Mouse (Mus musculus) spleen, postnatal 36 days (tissue): Measurements from ENCODE around the gene Fhl3.
"Not testable (repeated sequence)": the region's sequence is repeated elsewhere in the genome, so short reads cannot be mapped to it uniquely, and the experiment has no call there.

Experiments used
- DNase-seq, 2 experiments: peaks; one replicate each; pipeline ENCODE4 v3.0.0; 2022; ENCODE audit warnings: low spot score in 2 of 2, mixed read lengths in 1 of 2

Fhl3 gene

DNA sequence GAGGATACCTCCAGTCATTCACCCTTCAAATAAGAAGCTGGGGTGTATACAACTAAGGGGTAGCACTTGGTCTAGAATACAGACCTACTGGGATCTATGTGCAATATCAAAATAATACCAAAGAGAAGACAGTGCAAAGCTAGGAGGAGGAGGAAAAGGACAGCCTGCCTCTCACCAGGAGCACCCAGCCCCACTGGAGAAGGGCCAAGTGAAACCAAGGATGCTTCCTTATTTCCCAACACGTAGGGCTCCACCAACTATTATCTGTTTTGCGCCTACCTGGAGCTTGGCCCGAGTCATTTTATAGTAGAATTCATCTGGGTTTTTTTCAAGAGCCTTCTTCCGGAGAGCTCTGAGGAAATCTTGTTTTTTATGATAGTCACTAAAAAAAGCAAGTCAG is 17.0 kb upstream of the Fhl3 start:
- DNase-seq = no peak

DNA sequence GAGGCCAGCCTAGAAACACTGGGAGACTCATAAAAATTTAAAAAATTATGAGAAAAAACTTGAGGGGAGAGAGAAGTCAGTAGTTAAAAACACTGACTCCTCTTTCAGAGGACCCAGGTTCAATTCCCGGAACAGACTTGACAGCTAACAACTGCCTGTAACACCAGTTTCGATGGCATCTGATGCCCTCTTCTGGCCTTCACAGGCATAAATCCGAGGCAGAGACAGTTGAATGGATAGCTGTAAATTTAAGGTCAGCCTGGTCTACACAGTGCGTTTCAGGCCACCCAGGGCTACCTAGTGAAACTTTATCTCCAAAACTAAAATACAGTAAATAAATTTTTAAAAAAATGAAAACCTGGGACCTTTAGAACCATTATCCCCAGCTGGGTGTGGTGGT is 15.5 kb upstream of the Fhl3 start:
- no peak for DNase-seq

DNA sequence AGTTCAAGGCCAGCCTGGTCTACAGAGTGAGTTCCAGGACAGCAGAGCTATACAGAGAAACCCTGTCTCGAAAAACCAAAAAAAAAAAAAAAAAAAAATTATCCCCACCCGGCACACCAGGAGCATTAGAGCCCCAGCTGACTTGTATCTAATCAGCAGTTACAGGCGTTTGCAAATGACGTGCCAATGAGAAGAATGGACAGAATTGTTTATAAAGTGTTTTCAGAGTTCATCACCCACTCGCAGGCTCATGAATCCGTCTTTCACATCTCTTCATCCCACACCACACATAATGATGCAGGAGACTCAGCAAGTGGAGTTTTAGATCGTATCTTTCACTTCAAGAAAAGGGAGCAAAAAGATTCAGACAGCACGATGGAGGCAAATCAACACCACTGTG is 15.0 kb upstream of the Fhl3 start:
- no peak for DNase-seq

DNA sequence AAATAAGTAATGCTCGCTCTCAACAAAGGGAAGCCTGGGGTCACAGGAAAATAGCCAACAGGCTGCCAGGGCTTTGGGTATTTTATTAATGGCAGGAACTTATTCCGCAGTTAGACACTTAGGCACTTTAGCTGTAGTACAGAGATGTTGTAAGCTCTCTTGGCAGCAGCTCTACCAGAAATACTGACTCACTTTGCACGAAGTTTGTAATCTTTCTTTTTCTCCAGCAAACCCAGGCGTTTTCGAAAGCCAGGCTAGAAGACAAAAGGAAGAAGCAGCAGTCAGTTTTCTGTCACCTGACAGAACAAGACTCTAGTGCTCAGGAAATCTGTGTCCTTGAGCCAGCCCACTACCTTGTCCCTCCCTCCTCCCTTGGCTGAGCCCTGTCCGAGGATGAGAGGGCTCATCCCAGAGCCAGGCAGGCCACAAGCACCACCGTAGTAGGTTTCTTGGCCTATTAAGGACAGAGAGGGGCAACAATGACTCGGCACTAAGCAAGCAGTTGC is 14.6 kb upstream of the Fhl3 start:
- no peak for DNase-seq

DNA sequence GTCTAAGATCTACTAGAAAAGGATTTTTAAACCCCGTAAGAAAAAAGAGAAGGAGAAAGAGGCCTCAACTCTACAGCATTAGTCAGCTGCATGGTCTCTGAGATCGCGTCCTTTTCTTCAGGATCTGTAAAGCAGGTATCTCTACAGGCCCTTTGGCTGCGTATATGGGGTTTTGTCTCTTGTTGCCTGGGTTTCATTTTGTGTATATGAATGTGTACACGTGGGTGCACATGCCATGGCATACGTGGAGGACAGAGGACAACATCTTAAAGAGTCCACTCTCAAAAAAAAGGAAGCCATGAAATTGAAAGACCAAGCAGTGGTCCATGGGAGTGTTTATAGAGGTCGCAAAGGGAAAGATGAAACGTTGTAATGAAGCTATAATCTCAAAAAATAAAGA is 9.0 kb upstream of the Fhl3 start:
- no peak for DNase-seq

DNA sequence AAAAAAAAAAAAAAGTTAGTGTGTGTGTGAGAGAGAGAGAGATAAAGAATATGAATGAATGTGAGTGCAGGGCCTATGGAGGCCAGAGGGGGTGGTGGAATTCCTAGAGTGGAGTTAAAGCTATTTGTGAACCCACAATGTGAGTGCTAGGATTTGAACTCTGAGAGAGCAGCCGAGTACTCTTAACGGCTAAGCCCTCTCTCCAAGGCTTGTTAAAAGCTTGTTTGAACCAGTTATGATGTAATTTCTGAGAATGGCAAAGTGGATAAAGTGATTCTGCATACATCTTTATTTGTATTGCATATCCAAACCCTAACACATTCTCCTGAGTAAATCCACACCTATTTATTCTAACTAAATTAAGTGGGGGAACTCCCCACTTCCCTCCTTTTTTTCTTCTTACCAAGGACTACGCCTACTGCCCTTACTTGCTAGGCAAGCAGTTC is 8.1 kb upstream of the Fhl3 start:
- DNase-seq = no peak

DNA sequence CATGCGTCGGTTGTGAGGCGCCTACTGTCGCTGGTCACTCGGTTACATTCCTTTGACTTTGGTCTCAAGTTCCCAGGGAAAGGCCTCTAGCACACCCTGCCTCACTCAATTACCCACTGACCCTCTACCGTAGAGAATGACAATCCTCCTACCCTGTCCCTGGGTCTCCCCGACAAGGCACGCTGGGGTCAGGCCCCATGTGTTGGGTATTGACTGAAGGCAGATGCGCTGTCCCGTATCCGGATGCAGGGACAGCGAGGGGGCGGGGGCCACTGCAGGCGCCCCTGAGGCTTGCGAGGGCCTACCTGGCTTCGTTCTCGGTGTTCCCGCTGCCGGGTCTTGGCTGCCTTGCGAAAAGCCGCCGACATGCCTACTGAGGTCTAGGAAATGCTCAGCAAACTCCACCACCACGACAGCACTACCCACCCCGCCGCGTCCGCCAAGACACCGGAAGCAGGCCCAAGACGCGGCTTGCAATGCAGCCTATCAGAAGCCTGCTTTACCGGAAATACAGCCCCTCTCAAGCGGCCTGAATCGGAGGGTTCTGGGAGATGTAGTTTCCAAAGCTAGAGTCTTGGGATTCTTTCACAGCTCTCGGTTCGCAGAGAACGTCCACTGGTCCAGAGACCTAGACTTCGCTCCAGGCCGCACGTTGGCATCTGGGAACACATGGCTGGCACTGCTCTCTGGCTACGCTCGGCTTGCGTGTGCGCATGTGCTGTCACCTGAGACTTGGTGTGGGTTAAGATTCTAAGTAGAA is 7.2 kb upstream of the Fhl3 start, which contains the start of gene Utp11:
Gene Utp11 (minus strand): TSS at position 466 of the 760 bp plus-strand sequence.
- DNase-seq = peak; percentile 86 to 88

DNA sequence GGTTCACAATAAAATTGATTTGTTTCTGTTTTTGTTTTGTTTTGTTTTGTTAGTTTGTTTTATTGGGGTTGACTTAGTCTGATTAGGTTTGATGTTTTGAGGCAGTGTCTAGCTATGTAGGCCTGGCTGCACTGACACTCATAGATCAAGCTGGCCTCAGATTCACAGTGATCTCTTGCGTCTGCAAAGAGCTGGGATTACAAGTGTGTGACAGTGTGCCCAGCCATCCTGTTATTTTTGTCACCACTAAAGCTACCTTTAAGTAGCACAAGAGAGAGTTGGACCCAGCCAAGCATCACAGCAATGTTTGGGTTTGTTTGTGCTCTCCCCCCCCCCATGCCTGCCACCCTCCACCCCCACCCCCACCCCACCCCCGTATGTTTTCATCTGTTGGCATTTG is 5.9 kb upstream of the Fhl3 start:
- no peak for DNase-seq

DNA sequence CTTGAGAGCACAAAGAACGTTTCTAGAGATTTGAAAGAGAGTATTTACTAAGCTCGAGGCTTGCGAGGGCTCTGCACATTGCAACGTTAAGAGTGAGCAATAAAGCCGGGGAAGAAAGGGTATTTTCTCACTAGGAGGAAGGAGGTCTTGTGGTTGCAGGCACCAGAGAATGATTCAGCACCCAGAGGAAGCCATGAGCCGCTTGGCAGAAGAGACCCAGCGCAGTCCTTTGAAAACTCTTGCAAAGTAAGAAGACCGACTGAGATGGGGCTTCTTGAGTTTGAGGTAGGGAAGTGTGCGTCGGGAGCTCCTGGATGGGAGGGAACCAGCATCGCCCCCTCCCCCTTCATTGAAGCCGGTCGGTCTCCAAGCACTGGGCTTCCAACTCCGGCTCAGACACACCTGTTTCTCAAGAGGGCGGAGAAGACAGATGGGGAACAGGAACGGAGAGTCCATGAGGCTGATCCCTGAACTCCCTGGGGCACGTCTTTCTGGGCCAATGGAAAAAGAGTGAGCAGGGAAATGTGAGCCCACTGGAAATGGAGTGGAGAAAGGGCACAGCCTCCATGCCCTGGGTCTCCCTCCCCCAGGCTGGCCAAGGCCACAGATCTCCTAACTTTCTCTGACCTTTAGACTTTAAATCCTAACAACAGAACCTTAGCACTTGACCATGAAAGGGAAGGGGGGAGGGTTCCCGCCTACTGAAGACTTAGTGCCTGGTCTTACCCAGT is 4.5 kb upstream of the Fhl3 start:
- DNase-seq = no peak

DNA sequence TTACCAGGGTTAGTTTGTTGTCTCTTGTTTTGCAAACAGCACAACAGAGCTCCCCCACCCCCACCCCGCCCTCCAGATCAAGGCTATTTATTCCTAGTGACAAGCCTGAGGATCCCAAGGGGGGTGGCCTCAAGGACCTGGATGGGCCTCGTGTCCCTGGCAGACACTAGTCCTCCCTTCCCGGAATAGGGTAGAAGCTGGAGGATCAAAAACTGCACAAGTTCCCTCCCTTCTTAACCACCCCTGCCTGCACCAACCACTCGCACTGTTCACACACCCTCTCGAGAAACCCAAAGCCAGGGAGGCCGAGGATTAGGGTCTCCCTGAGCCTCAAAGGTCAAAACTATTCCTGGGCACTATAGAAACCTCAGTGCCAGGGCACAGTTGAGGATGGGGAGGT is 710 bp upstream of the Fhl3 start:
- DNase-seq = no peak

DNA sequence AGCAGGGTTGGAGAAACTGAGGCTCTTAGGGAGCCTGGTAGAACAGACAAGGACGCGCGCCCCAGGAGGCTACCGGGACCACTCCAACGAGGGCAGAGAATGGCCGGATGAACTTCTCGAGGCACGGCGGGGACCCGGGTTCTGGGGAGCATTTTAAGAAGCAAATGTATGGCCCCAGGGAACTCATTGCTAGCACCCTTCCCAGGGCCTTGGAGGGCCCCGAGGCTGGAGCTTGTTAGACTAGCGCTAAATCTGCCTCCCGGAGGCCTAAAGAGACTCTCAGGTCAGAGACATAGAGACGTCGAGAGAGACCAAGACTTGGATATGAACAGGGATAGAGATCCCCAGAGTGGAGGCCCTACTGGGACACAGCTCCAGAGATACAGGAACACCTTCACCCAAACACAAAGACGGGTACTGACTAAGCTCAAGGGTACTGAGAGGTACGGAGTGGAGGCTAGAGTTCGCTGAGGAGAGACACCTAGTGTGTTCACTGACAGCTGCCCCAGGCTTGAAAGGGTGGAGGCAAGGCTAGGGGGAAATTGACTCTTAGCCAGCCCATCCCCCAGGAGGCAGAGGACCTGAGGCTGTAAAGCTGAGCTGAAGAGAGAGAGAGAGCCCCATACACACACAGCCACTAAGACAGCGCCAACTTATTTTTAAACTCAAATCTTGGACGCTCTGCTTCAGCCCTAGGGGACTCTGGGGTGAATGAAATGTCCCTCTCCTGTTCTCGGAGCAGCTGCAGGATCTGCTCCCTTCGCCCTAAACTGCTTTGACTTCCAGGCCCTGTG is 748 bp downstream of the Fhl3 start:
- peak; percentile 51 for DNase-seq

DNA sequence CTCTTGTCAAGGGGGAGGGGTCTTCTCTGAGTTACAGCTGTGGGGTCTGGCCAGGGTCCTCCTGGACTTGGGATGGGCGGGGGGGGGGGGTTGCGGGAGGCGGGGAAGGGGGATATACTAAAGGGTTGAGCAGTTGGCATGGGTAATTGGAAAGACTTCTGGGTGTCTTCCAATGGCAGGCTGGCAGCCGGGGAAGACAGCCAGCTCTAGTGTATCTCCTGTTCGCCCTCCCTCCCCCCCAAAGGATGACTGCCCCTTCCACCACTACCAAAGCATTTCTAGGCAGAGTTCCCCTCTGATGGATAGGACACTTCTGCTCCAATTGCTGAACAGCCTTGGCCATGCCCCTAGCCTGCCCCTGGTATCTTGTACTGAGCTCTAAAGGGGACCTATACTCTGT is 1.4 kb downstream of the Fhl3 start:
- no peak for DNase-seq

DNA sequence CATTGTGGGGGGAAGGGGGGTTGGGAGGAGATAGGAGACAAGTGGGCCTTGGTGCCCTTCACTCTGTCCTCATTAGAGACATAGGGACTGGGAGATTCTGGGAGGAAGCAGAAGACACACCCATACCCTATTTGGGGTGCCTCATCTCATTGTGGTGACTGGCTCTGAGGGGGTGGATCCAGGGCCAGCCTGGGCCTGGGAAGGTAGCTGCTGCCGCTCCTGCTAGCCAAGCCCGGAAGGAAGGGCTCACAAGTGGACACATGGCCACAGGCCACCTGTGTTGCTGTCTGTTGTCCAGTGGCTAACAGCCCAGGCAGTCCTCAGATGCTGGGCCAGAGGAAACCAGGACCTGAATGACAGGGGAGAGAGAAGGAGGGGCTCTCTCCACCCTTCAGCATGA is 2.9 kb downstream of the Fhl3 start:
- DNase-seq = no peak

DNA sequence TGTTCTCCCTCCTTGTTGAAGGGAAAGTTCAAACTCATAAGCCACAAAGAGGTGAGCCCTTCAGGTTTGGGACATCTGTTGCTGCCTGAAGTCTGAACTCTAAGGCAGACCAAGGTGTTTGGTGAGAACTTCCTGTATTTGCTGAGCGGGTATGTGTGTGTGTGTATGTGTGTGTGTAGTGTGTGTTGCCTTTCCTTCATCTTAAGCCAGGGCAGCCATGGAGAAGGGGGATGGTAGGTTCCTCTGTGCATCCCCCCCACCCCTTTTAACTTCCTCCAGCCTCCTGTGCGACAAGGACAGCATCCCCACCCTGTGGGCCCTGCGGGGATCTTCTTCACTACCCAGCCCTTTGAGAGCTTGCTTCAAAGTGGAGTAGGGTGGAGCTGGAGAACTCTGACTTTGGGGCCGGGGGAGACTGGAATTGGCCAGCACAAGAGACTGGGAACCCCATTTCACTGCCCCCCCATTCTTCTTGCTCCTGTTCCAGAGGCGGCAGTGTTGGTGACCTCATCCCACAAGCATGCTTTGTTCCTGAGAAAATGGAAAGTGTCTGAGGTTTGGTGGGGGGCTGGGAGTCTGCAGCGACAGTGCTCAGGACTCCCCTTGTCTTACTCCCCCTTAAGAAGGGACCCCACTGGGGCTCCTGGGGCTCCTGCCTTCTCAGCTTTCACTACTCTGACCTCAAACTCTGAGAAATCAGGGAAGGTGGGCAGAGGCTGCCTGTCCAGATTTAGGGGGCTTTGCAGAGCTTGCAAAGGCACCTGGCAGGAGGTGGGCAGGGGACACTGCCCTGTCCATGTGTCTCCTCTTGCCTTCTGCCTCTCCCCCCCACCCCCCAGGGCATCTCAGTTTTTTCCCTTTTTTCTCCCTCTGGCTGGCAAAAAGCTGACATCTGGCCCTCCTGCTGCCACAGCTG is 3.6 kb downstream of the Fhl3 start:
- peak; percentile 50 to 55 for DNase-seq

DNA sequence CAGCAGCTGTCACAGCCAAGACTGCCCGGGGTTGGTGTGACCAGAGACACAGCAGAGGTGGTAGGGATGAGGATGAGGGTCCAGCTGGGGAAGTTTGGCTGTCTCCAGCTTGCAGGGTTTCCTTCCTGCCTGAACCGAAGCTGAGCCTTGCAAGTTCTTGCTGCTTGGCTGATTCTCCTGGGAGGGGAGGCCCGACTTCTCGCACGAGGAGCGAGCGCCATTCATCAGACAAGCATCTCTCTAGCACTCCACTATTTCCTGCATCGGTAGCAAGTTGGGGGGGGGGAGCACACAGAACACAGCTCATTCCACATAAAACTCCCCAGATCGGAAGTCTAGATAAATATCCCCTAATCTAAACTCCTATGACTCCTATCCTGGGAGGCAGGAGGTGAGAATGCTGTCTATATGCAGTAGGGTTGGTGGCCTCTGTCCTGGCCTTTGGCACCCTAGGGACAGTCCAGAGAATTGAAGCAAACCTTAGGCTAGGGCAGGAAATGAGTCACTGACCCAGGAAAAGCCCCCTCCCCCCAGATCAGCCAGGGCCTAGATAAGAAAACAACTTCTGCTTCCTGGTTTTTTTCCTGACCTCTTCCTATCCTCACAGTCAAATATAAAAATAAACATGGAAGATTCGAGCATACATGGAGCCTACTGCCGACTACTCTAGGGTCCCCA is 4.4 kb downstream of the Fhl3 start:
- DNase-seq = no peak

DNA sequence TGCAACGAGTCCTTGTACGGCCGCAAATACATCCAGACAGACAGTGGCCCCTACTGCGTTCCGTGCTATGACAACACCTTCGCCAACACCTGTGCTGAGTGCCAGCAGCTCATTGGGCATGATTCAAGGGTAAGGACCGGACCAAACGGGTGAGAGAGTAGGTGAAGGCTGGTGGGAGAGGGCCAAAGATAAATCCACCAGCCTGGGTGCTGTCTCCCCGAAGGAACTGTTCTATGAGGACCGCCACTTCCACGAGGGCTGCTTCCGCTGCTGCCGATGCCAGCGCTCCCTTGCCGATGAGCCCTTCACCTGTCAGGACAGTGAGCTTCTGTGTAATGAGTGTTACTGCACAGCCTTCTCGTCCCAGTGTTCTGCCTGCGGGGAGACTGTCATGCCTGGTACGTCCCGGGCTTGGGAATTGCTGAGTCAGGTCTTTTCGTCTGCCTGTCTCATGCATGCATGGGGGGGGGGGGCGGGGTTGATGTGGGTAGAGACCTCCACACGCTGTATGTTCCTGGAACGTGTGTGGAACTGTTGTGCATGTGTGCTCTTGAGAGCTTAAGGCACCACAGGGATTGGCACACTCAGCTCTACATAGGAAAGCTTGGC is 5.3 kb downstream of the Fhl3 start:
- DNase-seq = no peak

DNA sequence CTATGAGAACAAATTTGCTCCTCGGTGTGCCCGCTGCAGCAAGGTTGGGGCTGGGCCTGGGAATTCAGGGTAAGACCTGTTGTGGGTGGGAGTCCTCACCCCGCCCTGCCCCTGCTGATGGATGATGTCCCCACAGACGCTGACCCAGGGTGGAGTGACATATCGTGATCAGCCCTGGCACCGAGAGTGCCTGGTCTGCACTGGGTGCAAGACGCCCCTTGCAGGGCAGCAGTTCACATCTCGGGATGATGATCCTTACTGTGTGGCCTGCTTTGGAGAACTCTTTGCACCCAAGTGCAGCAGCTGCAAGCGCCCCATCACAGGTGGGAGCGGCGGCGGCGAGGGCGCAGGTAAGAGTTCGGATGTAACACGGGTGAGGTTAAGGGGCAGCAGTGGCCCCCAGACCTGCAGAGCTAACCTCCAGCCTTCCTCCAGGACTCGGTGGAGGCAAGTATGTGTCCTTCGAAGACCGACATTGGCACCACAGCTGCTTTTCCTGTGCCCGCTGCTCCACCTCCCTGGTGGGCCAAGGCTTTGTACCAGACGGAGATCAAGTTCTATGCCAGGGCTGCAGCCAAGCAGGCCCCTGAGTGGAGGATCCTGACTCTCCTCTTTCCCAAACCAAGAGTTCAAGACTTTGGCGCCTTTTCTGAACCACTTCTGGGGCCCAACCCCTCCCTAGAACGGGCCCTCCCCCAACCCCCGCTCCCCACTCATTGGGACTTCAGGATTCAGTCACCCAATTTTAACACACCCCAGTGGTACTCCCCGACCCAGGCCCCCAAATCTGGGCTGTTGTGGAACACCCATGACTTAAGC is 7.1 kb downstream of the Fhl3 start:
- DNase-seq = not testable (repeated sequence)

DNA sequence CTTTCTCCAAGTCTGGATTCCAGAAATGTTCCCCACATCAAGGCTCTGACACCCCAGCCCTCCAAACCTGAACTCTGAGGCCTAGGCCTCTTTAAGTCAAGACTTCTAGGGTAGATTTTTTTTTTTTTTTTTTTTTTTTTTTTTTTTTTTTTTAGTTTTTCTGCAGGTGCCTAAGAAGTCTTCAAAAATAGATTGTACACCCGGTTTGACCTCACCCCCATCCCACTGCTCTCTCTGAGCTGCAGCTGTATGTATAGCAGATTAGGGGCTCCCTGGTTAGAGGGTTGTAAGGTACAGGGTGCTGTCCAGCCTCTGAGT is 7.7 kb downstream of the Fhl3 start:
- not testable (repeated sequence) for DNase-seq
